19 mouse cellular contexts compared by ENCODE assay signal in genomic region chr6:141347870-141348269, GRCm38 (mm10).
"Had no signal": no experiment of that assay in that cellular context is flagged by ENCODE, and none has a peak within 500 bp of the region (broad histone marks: within the 10 kb centered on the region; RNA-seq: fewer than 3 reads in every experiment).

No protein-coding gene starts in this region.

- H3K4me1 ChIP-seq: limb, embryonic 12.5 days; limb, embryonic 15.5 days; midbrain, embryonic 12.5 days; midbrain, embryonic 15.5 days; neural tube, embryonic 13.5 days had no signal

- H3K27ac ChIP-seq: limb, embryonic 12.5 days; limb, embryonic 15.5 days; lung, embryonic 15.5 days; macrophage; midbrain, embryonic 12.5 days; midbrain, embryonic 15.5 days; neural tube, embryonic 13.5 days had no signal

- H3K4me3 ChIP-seq: limb, embryonic 12.5 days; limb, embryonic 15.5 days; lung, embryonic 15.5 days; midbrain, embryonic 12.5 days; midbrain, embryonic 15.5 days; myocyte; neural tube, embryonic 13.5 days had no signal

- DNase-seq: kidney, adult 11 months; kidney, adult 9 months; kidney, postnatal 14 days; kidney, postnatal 4 days; left cerebral cortex, postnatal 4 days; retina, postnatal 1 day; right cerebral cortex, postnatal 25 days; thymus, adult 18-20 months; thymus, postnatal 14 days; thymus, postnatal 4 days had no signal

- H3K4me2 ChIP-seq: limb, embryonic 12.5 days; limb, embryonic 15.5 days; lung, embryonic 15.5 days; midbrain, embryonic 12.5 days; midbrain, embryonic 15.5 days; neural tube, embryonic 13.5 days had no signal

- H3K9me3 ChIP-seq: limb, embryonic 12.5 days; limb, embryonic 15.5 days; lung, embryonic 15.5 days; midbrain, embryonic 12.5 days; midbrain, embryonic 15.5 days; neural tube, embryonic 13.5 days had no signal

- ATAC-seq: hindbrain, embryonic 16.5 days; midbrain, embryonic 15.5 days had no signal

- H3K9ac ChIP-seq: limb, embryonic 12.5 days; limb, embryonic 15.5 days; lung, embryonic 15.5 days; midbrain, embryonic 12.5 days; midbrain, embryonic 15.5 days; neural tube, embryonic 13.5 days had no signal

- H3K27me3 ChIP-seq: limb, embryonic 12.5 days; limb, embryonic 15.5 days; lung, embryonic 15.5 days; midbrain, embryonic 12.5 days; midbrain, embryonic 15.5 days; neural tube, embryonic 13.5 days had no signal

- H3K36me3 ChIP-seq: limb, embryonic 12.5 days; limb, embryonic 15.5 days; lung, embryonic 15.5 days; midbrain, embryonic 12.5 days; midbrain, embryonic 15.5 days; neural tube, embryonic 13.5 days had no signal
